Mouse (Mus musculus) kidney, adult 2 months (tissue): ENCODE results near the gene Samd4b.

Experiments
- CTCF ChIP-seq: fragments of 200-500 bp; conservative IDR thresholded peaks from 2 replicates; pipeline ENCODE4 v1.5.1; 2011; ENCODE audit warnings: low read depth, mild to moderate bottlenecking, control low read depth, low read length, moderate library complexity, mixed read lengths; ENCODE audit not compliant: insufficient read depth, insufficient read length
- POLR2A ChIP-seq: fragments of 200-500 bp; IDR thresholded peaks from one replicate; pipeline ENCODE4 v1.6.1; 2011; ENCODE audit warnings: low read depth, low read length, control low read depth

DNA sequence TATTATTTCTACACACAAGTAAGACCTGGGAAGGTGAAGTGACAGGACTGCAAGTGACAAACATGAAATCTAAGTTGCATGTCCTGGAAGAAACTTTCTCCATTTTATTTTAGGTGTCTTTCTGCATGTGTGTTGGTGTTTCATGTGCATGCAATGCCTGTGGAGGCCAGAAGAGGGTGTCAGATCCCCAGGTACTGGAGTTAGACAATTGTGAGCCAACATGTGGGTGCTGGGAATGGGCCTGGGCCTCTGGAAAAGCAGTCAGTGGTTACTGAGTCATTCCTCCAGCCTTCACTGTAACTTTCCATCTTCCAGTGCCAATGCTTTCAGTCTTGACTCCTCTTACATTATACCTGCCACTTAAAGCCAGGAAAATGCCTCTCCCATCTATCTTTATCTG, 180.6 kb downstream of the Samd4b start:
- TF ChIP-seq POLR2A (no peak), CTCF (0 out of 2 replicates have a peak, but pooled peaks have one; percentile 12)
